Mouse (Mus musculus): ENCODE data around the gene Dnaic1.

Gene Dnaic1

DNA sequence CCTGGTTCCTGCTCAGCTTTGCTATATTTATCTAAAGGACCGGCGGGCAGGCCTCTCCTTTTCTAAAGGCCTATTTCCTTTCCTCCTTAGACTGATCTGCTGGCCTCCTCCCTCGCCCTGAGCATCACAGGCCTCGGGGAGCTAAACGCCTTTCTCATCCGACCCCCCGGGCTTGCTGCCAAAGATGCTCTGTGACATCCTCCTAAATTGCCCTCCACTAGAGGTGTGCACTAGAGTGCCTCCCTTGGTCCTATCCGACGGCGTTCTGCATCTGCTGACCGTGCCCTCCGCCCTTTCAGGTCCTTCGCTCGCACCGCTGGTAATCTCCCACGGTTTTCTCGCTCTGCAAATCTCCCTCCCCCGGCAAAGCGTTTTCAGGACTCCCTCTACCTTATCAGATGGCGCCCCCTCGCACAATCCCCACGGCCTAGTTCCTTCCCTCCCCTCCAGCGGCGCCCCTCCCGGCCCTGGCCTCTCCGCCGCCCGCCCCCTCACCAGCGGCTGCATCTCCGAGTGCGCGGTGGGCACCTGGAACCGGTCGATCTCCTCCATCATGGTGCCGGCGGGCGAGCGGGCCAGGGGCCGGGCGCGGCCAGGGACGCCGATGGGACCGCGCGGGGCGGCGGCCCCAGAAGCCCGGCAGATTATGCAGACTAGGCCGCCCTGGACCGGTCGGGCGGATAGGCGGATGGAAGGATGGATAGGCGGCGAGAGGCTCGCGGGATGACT lies 729 bp upstream of the Dnaic1 start:
- in situ Hi-C loops (cut with MboI): loop anchor here (25.0 kb wide), 1 partner anchor 143 kb away; the partner anchor contains the start of genes Dctn3 and Rpp25l

- in situ Hi-C loops (cut with MboI): loop anchor here (25.0 kb wide), 1 partner anchor 141 kb away; the partner anchor contains the start of genes Dctn3 and Rpp25l
These were observed 1.9 kb downstream of the Dnaic1 start for GRCm38 (mm10) chr4:41571490-41571889.

DNA sequence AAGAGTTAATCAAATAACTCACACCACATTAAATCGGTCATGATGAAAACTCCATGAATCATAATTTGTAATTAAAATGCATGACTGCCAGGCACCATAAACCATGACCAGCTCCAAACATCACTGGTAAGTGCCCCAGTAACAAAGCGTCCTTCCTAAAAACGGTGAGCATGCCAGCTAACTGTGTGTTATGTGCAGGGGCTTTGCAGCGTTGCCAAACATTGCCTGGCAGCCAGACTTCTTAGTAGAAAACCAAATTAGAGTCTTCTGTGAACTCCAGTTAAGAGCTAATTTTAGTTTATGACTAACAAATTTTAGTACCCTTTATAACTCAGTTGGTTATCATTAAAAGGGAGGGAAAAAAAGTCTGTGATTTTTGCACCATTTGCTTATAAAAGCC lies 3.9 kb downstream of the Dnaic1 start:
- in situ Hi-C loops (cut with MboI): loop anchor here (25.0 kb wide), 1 partner anchor 139 kb away; the partner anchor contains the start of genes Dctn3 and Rpp25l

- in situ Hi-C loops (cut with MboI): no loop called here
These were observed 6.3 kb downstream of the Dnaic1 start for GRCm38 (mm10) chr4:41575914-41576313.

GRCm38 (mm10) chr4:41583353-41583752 lies 13.8 kb downstream of the Dnaic1 start:
- in situ Hi-C loops (cut with MboI): no loop called here

GRCm38 (mm10) chr4:41602818-41603217 lies 33.2 kb downstream of the Dnaic1 start:
- in situ Hi-C loops (cut with MboI): no loop called here

DNA sequence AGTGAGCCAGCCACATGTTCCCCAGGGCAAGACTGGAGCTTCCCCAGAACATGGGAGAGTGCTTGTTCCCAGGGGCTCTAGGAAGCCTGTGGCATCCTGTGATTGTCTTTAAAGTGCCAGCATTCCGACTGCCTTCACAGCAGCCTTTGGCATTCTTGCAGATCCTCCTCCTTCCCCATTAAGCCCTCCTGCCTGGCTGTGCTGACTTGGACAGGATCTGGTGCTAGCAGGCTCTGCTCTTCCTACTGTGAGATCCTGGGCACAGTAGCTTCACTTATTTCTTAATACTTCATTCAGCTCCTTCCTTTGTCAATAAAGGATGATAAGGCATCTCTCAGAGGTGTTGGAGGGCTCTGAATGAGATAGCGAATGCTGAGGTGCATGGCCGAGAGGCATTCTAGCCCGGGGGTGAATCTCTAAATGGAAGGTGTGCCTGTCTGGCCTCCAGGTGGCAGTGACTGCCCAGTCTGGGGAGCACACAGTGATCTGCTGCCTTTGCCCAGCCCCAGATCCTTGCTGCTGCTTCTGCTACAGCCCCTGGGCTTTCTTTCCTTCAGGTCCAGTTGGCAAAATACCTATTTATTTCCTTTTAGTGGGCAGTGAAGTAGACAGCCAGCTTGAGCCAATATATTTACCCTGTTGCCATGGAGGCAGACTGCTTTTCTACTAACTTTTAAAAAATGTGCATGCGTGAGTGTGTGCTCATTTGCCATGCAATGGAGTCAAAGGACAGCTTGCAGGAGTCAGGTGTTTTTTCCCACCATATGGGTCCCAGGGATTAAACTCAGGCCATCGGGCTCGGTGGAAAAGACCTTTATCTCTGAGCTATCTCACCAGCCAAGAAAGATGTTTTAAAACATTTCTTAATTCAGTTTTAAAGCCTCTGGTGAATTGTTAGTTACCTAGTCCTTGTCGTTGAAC lies 35.2 kb downstream of the Dnaic1 start:
- in situ Hi-C loops (cut with MboI): no loop called here

- in situ Hi-C loops (cut with MboI): no loop called here
These were observed 37.2 kb downstream of the Dnaic1 start for GRCm38 (mm10) chr4:41606784-41607183.

DNA sequence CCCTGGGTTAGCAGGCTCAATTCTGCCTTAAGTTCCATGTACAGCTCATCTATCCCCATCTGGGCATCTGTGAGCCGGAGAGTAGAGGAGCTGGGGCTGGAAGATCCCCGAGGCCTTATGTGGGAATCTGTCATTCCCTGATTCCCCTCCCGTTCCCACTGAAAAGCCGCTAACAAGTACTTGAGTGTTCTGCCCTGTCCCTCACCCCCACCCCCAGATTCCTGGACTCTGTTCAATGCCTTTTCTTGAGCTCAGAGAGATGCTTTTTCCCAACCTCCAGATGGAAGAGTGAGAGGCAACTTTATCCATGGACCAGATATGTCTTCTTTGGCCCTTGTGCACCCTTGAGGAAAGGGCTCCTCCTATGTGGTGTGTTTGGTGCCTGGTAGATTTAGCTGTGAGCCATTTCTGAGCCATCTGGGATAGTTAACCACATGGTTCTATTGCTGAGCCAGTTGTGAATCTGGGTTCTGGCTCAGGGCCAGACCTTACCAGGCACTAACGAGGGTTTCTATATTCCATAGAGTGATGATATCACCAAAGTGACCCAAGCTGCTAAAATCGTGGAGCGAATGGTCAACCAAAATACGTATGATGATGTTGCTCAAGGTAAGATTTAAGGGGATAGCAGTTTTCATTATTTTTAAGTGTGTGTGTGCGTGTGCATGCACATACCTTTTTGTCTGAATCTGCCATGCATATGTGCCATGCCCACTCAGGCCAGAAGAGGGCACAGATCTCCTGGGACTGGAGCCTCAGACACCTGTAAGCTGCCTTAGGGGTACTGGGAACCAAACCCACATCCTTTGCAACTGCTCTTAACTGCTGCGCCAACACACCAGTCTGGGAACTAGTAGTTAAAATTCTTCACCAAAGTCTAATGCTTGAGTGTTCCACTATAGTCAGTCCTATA lies 40.4 kb downstream of the Dnaic1 start:
- in situ Hi-C loops (cut with MboI): no loop called here

DNA sequence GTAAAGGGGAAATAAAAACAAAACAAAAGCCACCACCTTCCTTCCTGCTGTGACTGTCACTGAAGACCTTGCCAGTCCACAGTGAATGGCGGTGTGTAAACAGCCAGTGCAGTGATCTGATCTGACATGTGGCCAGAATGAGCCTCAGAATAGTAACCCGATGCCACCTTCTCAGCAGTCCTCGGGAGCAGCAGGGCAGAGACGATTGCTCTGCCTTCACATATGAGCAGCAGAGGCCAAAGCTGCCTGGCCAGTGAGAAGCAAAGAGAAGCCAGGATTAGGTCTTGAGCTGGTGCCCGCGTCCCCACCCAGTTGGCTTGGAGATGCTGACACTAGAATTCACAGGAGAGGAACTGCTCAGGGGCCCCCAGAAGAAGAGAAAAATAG lies 41.0 kb downstream of the Dnaic1 start:
- in situ Hi-C loops (cut with MboI): no loop called here

GRCm38 (mm10) chr4:41612166-41612565 lies 42.6 kb downstream of the Dnaic1 start:
- in situ Hi-C loops (cut with MboI): no loop called here

DNA sequence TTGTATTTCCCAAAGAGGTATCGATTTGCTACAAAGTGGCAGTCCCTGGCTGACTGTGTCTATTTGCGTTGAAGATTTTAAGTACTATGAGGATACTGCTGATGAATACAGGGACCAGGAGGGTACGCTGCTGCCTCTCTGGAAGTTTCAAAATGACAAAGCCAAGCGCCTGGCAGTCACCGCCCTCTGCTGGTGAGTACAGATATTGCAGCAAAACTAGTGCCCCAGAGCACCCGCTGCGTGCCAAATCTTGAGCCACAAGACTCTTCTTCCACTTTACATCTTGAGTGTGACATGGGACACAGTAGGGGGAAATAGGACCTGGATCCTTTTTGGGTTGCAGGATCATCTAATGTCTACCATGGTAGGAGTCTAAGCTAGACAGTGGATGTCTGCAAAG lies 44.6 kb downstream of the Dnaic1 start:
- in situ Hi-C loops (cut with MboI): no loop called here

DNA sequence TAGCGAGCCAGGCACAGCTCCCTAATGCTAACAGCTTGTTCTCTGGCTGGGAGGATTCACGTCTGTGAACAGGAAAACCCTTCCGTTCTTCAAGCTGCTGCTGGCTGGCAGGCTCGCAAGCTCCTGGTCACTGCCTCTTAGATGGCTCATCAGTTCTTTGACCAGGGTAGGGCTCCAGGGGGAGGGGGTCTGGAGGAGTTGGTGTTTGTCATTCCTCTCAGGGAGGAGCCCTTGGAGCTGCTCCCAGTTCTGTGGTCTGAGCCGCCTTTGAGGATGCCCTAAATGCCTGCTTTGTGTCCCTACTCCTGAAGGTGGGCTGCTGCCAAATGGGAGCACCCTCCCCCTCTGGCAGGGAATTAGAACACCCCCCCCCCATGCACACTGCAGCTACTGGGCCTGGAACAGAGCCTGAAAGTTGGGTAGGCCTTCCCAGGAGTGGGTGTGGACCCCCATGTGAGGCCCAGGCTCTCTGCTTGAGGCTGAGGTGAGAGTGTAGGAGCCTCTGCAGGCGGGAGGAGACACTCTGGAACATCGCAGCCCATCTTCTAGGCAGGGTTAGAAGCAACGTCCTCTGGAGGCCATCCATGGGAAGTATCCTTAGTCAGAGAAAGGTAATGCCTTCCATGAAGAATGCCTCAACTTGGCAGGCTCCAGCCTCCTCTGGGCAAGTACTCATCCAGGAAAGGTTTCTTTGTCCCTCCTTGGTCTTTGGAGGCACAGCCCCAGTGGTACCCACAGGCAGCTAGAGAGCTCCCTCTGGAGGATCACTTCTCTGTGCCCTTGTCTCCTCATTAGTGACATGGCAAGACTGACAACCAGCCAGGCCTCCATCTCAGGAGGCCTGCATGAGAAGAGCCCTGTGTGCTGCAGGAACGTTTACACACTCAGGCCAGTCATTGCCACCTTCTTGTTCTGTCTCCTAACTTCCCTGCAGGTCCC lies 46.4 kb downstream of the Dnaic1 start:
- in situ Hi-C loops (cut with MboI): no loop called here

- in situ Hi-C loops (cut with MboI): no loop called here
These were observed 49.6 kb downstream of the Dnaic1 start for GRCm38 (mm10) chr4:41618916-41619746.

DNA sequence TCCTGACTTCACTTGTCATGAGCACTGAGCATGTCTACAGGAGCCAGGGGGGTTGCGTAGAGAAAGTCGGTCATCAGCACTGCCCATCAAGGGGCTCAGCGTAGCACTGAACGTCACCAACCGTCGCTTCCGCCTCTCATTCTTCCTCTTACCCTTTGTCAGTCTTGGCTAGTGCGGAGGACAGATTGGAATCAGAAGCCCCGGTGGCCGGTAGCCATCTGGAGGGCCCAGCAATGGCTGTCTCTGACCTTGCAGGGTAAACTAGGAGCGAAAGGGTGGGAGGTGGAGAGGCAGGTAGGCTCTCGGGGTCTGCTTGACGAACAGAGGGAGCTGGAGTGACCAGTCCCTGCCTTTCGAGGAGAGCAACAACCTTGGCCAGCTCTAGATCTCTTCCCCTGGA lies 52.5 kb downstream of the Dnaic1 start:
- in situ Hi-C loops (cut with MboI): no loop called here

DNA sequence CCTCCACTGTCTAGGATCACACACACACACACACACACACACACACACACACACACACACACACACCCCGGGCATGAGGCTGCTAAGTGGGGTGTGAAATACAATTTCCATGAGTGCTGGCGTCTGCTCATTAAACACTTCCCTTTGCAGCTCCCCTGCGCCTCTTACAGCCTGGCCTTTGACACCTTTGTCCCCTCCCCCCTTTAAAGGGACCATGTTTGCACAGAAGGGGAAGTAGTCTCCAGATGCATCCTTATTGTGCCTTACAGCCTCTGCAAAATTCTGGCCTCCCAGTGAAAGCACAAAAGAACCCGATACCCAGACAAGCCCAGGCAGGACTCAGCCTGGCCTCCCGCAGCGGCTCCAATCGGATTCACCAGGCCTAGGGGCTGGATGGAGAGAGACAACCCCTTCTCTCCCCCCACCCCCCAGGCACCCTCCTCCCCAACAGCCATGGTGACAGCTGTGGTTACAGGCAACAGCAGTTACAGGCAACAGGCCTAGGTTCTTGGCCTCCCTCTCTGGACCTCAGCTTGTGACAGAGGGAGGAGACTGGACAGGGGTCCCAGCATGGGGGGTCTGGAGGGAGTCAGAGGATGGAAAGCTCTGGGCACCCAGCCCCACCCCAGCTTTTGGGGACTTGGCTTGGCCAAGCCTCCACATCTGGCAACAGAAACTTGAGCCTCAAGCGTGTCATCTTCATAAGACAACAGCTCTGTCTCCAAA lies 58.8 kb downstream of the Dnaic1 start:
- in situ Hi-C loops (cut with MboI): no loop called here

DNA sequence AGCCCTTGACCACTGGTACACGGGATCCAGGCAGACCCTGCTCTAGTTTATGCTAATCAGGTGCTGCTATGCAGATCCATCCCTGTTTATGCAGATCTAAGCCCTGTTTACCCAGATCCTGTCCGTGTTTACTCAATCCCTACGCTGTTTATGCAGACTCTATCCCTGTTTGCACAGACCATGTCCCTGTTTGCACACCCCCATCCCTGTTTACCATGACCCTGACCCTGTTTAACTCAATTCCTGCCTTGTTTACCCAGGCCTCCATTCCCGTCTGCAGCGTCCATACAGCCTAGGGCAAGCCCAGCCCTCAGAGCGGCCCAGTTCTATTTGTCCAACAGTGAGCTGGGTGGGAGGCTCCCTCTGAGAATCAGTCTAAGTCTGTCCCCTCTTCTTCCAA lies 60.6 kb downstream of the Dnaic1 start:
- in situ Hi-C loops (cut with MboI): no loop called here

GRCm38 (mm10) chr4:41631390-41631789 lies 61.8 kb downstream of the Dnaic1 start:
- in situ Hi-C loops (cut with MboI): no loop called here

GRCm38 (mm10) chr4:41633001-41633400 lies 63.4 kb downstream of the Dnaic1 start:
- in situ Hi-C loops (cut with MboI): no loop called here

All from mature B cell (primary cell).